Mouse (Mus musculus) T-helper 2 cell (primary cell): ENCODE measurements around the gene Mb21d2.

Experiments
- in situ Hi-C: fragments of 300-600 bp; cut with MboI, MseI; formaldehyde crosslinking; loops from one replicate; pipeline ENCODE4 v1.15.1; 2025; ENCODE audit warnings: high pct_unique_total_duplicates

The Mb21d2 gene

GRCm38 (mm10) chr16:28902620-28903565 lies 26.6 kb downstream of the Mb21d2 start:
- in situ Hi-C loops = no loop called here

GRCm38 (mm10) chr16:28899161-28899540 lies 30.3 kb downstream of the Mb21d2 start:
- in situ Hi-C loops = no loop called here

GRCm38 (mm10) chr16:28898509-28899160 lies 30.8 kb downstream of the Mb21d2 start:
- in situ Hi-C loops = no loop called here

GRCm38 (mm10) chr16:28896571-28896970 lies 32.9 kb downstream of the Mb21d2 start:
- in situ Hi-C loops = no loop called here

GRCm38 (mm10) chr16:28894872-28895271 lies 34.6 kb downstream of the Mb21d2 start:
- in situ Hi-C loops = loop anchor here (5.0 kb wide), 1 partner anchor 398 kb away; no protein-coding TSS in a partner anchor

- in situ Hi-C loops = loop anchor here (5.0 kb wide), 1 partner anchor 396 kb away; no protein-coding TSS in a partner anchor
Measured at GRCm38 (mm10) chr16:28893266-28893665, 36.2 kb downstream of the Mb21d2 start.

GRCm38 (mm10) chr16:28886201-28886745 lies 43.2 kb downstream of the Mb21d2 start:
- in situ Hi-C loops = no loop called here

GRCm38 (mm10) chr16:28885474-28885873 lies 44.0 kb downstream of the Mb21d2 start:
- in situ Hi-C loops = no loop called here

- in situ Hi-C loops = no loop called here
Measured at GRCm38 (mm10) chr16:28884661-28885060, 44.8 kb downstream of the Mb21d2 start.

GRCm38 (mm10) chr16:28883649-28884048 lies 45.8 kb downstream of the Mb21d2 start:
- in situ Hi-C loops = no loop called here

GRCm38 (mm10) chr16:28882687-28883428 lies 46.6 kb downstream of the Mb21d2 start:
- in situ Hi-C loops = no loop called here

- in situ Hi-C loops = no loop called here
Measured at GRCm38 (mm10) chr16:28881787-28882186, 47.7 kb downstream of the Mb21d2 start.

GRCm38 (mm10) chr16:28880756-28881155 lies 48.7 kb downstream of the Mb21d2 start:
- in situ Hi-C loops = no loop called here

- in situ Hi-C loops = no loop called here
Measured at GRCm38 (mm10) chr16:28880307-28880681, 49.2 kb downstream of the Mb21d2 start.

GRCm38 (mm10) chr16:28879636-28880306 lies 49.7 kb downstream of the Mb21d2 start:
- in situ Hi-C loops = no loop called here

GRCm38 (mm10) chr16:28877162-28877662 lies 52.3 kb downstream of the Mb21d2 start:
- in situ Hi-C loops = no loop called here

GRCm38 (mm10) chr16:28873404-28873895 lies 56.0 kb downstream of the Mb21d2 start:
- in situ Hi-C loops = no loop called here

GRCm38 (mm10) chr16:28870860-28871259 lies 58.6 kb downstream of the Mb21d2 start:
- in situ Hi-C loops = no loop called here

GRCm38 (mm10) chr16:28870456-28870855 lies 59.0 kb downstream of the Mb21d2 start:
- in situ Hi-C loops = no loop called here

- in situ Hi-C loops = no loop called here
Measured at GRCm38 (mm10) chr16:28868864-28869263, 60.6 kb downstream of the Mb21d2 start.
